Mouse (Mus musculus) common myeloid progenitor, adult 5-6 weeks (primary cell): ENCODE measurements around the gene Eif3l. TPM values are rescaled to one million over a fixed set of nuclear protein-coding genes. Genes with fewer than 3 reads are reported as not detected.
"Not testable (repeated sequence)": the region's sequence is repeated elsewhere in the genome, so short reads cannot be mapped to it uniquely, and the experiment has no call there.

Source experiments
- ATAC-seq: replicated peaks from 2 replicates; pipeline ENCODE4 v1.8.0; 2016; ENCODE audit warnings: low read depth, mild to moderate bottlenecking, moderate TSS enrichment, inconsistent platforms; ENCODE audit not compliant: poor library complexity, severe bottlenecking
- total RNA-seq: library from RNA; stranded (forward); fragments of 200-1000, 187-1606 nt; gene quantifications from 2 replicates; pipeline ENCODE4 v1.2.3, GENCODE M21; 2017

Gene Eif3l
- total RNA-seq = 227 and 237 TPM in 2 replicates

DNA sequence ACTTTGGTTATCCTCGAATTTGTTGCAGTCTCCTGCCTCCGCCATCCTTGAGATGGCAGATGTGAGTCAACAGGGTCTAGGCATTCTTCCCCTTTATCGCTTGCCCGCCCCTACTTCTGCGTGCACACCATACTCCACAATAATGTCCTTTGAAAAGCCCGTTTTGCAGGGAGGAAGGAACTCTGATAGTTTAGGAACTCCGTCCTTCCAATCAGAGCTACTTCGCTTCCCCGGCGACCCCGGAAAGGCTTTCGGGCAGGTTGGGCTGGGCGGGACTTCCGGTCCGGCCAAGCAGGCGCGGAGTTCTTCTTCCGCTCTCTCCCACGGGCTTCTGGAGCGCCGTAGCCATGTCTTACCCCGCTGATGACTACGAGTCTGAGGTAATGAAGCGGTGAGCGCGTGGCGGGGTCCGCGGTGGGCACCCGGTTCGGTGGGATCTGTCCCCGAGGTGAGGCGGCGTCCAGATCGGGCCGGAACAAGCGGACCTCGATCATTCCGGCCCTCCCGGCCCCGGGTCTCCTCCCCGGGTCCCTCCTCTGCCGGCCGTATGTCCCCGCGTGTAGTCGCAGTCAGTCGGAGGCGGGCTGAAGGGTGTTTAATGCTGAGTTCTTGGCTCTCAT lies at the start of gene Eif3l:
Gene Eif3l (plus strand): TSS at position 267 of the 620 bp plus-strand sequence.
- ATAC-seq = peak; percentile 95

DNA sequence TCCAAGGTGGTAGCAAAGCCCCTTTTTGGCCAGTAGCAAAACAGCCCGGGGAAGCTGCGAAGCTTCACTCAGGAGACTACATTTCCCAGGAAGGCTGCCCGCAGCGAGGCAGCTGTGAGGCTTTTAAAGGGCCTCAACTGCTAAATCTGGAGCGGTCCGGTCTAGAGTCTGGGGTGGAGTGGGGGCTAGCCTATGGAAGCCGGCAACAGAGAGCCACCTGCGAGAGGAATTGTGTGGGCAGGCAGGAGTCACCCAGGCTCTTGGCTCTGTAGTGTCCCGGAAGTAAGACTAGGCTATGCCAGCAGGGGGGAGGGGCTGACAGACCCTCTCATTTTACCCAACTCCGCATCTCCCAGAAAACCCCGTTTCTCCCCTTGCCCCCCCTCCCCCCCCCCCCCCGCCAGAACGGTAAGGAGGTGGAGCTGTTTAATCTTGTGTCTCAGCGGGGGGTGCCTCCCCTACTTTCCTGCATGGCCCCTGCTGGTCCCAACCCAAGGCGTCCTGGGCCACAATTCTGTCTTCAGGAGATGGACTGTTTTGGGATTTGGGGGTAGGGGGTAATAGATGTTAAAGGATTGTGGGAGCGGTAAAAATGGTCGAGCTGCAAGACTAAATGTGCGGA lies 49.2 kb upstream of the Eif3l start:
- no peak for ATAC-seq

DNA sequence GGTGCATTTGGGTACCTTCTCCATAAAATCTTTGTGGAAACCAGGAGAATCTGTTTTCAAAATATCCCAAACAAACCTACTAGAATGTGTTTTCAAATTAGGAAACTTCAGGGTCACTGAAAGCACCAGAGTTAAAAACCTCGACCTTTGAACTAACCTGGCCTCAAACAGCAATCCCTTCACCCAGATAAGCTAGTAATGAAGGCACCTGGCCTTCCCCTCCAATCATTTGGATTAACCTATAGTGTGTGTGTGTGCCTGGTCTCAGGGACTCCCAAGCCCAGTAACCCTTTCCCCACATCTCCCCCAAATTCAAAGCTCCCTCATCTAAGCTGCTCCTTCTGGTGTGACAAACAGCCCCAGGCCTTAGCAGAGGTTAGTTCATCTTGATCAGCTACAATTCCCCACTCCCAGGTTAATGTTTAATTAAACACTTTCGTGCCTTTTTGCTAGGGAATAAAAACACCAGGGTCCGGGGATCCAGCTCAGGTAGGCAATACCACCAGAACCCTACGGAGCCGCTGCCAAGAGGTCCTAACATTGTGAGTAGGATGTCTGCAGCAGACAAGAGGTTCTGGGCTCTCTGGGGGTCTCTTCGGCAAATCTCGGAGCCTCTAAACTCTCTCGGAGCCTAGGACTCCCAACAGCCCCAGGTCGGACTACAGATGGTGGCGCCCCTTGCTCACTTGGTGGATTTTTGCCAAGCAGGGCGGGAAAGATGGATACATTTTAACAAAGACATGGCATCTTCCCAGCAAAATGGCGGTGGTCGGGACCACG lies 48.3 kb upstream of the Eif3l start:
- no peak for ATAC-seq

DNA sequence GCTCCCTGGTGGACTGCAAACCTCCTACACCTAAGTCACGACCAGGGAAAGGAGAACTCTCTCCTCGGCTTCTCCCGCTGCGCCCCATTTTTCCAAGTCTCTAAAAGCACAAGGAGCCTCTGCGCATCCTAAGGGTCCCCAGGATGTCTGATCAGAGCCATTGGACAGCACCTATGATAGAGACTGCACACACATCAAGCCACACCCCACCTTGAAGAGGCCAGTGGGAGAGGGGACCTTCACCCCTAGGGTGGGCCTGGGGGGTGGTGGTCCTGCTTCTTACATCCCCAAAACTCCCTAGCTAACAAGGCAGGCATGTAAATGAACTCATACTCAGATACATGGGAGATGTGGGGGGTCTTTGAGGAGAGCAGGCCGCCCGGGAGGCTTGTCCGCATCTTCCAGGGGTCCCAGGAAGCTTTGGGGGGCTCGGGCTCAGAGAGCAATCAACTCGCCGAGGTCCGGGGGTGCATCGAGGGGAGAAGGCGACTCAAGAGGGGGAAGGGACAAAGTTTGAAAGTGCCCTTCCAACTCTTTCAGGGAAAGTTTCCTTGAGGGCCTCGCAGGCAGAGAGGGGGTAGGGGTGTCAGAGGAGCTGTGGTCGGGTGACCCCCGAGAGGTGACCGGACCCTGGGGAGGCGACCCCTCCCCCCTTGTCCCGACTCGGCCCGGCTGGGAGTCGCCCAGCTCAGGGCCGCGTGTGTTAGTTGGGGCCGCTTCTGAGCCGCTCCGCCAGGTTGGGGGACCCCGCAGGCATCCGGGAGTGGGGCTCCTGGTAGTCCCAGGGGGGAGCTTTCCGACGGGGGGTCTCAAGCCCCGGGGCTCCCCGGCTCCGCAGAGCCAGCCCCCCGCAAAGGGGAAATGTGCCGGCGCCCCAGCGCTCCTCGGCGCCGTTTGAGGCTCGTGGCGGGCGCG lies 47.4 kb upstream of the Eif3l start:
- ATAC-seq = no peak

DNA sequence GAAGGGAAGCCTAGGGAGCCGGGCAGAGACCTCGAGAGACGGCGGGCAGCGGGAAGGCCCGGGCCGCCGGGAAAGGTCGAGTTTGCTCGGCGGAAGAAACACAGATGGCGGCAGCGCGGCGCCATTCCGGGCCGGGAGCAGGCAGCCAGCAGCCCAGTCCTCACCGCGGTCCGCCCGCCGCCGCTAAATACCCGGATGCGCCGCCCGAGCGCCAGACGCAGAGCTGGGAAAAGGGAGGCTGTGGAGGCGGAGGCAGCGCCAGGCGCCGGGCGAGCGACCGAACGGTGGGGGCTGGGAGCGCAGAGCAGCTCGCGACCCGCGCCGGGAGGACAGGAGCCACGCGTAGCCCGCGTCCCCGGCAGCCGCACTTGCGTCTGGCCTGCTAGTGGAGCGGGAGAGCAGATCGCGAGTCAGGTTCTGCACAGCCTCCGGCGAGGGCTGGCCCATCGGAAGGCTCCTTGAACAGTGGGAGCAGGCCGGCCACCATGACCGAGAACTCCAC lies 46.7 kb upstream of the Eif3l start, which contains the start of gene H1f0:
Gene H1f0 (plus strand): TSS at position 214 of the 502 bp plus-strand sequence.
- peak; percentile 74 for ATAC-seq

DNA sequence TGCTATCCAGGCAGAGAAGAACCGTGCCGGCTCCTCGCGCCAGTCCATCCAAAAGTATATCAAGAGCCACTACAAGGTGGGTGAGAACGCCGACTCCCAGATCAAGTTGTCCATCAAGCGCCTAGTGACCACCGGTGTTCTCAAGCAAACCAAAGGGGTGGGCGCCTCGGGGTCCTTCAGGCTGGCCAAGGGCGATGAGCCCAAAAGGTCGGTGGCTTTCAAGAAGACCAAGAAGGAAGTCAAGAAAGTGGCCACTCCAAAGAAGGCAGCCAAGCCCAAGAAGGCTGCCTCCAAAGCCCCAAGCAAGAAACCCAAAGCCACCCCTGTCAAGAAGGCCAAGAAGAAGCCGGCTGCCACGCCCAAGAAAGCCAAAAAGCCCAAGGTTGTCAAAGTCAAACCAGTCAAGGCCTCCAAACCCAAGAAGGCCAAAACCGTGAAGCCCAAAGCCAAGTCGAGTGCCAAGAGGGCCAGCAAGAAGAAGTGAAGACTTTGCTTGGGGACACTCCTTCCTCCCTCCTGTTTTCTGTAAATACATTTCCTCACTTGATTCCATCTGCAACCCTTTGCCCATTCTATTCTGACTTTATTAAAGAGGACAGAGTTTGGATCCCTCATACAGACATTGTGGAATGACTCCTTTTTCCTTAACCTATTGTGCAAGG lies 46.0 kb upstream of the Eif3l start:
- ATAC-seq = no peak

DNA sequence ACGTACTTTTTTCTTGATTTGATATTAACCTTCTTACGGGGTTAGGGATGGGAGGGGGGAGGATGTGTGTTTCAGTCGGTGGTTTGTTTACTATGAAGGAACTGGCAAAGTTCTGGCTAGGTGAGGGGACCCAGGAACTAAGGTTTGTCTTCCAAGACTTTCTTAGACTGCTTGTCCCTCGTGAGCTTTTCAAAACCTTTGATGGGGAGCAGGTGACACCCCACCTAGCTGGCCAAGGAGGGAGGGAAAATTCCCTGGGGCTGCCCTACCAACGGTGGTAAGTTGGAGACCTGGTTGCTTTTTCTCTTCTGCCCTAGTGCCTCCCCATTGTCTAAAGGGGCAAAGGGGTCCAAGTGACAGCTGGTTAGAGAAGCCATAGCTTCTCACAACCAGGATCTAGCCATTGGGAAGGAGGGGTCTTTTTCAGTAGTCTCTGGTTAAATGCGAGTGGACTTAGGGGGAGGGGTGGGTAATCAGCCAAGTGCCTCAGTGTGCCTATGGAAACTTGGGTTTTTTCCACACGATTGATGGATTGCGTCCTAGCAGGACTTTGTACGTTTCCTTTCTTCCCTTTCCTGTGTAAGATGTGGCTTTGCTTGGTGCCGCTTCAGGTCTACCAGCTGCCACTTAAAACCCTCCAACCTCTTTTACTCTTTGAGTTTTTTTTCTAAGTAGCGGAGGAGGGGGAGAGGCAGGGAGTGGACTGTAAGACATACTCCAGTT lies 45.3 kb upstream of the Eif3l start:
- no peak for ATAC-seq

DNA sequence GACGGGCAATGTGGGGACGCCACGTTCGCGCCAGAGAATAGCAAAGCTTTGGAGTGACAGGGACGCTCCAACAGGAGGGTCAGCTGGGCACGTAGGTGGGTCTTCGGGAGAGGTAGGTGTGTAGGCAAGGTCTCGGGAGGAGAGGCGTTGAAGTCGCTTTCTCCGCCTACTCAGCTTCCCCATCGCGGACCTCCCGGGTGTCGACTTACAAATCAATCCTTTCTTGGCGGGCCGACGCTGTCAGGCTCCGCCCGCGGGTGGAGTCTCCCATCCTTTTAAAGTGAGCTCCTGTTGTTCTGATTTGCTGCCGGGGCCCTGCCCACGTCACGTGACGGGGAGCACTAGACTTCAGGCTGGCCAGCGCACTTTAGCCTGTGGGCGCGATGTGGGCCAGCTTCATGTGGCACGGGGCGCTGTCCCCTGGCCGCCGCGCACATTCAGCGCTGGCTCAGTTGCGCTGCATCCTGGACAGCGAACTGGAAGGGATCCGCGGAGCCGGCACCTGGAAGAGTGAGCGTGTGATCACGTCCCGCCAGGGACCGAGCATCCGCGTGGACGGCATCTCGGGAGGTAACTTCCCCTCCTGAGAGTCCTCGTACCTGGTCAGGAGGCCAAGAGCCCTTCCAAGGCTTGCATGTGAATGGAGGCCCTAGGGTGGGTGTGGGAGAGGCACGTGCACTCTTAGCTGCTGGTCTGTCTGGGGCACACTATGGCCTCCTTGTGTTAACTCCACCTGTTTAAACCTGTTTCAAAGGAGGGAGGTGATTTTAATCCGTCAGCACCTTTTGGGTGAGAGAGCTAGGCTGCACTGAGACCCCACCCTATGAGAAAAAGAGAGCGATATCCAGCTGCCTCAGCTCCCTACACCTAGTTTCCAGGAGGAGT lies 44.2 kb upstream of the Eif3l start:
- ATAC-seq = peak; percentile 68

DNA sequence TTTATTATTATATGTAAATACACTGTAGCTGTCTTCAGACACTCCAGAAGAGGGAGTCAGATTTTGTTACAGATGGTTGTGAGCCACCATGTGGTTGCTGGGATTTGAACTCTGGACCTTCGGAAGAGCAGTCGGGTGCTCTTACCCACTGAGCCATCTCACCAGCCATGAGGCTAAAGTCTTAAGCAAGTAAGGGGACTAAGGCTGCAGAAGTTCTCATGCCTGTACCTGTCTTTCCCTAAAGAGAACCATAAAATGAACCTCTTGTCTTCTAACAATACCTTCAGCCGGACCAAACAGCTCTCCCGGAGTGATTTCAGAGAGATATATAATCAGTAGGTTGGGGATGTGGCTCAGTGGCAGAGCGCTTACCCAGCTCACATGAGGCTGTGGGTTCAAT lies 43.1 kb upstream of the Eif3l start:
- ATAC-seq = not testable (repeated sequence)

DNA sequence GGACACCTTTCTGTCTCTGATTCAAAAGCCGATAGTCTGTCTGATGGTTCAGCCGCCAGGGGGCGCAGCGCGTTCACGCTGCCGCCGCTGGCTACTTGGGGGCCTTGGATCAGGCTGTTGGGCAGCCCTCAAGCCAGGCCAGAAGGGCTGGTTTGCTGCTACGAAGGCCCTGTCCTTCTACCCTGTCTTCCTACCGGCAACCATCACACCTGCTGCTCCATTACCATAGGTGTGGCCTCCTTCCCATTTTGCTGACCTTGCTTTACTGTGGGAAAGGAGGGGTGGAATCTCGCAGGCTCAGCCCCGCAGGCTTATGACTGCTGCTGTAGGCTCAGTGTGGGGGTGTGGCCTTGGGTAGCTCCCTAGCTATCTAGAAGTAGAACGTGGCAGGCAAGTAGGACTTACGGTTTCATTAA lies 37.1 kb upstream of the Eif3l start:
- peak; percentile 26; the same call in 1 of the 2 replicates for ATAC-seq

DNA sequence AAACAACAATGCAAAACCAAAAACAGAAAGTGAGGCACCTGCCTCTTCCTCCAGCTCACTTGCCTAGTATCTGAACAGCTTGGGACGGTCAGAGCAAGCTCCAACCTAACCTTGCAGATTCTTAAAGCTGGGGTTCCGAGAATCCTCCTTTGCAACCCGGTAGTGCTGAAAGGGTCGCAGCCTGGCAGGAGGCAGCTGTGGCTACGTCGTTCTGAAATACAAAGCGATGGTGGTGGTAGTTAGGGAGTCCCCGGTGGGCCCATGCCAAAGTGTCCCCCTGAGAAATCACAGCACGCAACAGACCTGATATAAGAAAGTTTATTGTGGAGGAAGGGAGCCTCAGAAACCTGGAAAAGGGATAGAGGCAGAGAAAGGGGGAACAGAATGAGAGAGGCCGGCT lies 36.6 kb upstream of the Eif3l start:
- ATAC-seq = no peak

DNA sequence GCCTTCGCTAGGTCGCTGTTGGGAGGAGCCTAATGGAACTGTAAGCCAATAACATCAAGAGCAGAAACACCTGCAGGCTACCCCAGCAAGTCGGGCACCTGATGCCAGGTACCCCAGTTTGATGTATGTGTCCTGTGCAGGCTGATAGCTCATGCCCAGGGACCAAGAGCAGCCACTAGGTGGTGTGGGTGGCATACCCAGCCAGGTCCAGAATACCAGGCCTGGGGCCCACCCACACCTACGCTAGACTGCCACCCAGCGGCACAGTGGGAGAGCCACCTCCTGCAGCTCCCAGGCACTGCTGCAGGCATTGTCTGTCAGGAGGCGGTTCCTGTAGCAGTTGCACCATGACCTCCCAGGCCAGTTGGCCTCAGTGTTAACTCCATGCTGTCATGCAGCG lies 36.1 kb upstream of the Eif3l start:
- peak; percentile 87 for ATAC-seq

DNA sequence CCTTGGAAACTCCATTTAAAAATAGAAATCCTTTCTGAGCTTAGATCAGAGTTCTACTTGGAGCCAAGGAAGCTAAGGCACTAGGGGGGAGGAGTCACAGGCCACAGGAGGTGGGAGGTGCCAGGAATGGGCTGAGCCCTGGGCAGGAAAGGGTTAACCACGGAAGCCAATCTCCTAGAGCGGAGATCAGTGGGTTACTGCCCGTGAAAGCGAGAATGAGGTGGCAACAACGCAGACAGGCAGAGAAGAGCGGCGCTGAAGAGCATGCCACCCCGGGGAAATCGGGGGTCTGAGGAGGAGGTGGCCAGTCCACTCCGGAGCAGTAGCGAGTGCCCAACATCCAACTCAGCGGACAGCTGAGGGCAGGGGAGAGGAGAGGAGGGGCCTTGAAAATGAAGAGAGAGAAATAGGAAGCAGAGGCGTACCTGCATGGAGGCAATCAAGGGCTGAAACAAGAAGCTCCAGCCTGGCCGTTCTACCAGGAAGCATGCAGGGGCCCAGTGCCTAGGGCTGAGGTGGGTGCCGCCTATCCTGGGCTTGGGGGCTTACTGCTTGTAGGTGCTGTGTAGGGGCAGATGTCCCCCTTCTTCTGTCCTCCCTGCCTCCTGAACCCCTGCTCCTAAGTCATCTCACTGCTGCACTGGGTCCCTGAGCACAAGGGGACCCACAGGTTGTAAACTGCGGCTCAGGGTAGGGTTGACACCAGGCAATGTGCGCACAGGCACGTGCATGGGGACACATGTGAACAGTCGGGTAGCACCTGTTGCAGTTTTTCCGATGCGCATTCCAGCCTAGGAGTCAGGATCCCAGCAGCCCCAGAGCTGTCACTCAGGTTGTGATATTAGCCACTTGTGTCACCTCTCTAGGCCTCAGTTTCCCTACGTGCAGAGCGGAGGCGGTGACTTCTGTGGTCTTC lies 34.2 kb upstream of the Eif3l start:
- ATAC-seq = peak; percentile 65

DNA sequence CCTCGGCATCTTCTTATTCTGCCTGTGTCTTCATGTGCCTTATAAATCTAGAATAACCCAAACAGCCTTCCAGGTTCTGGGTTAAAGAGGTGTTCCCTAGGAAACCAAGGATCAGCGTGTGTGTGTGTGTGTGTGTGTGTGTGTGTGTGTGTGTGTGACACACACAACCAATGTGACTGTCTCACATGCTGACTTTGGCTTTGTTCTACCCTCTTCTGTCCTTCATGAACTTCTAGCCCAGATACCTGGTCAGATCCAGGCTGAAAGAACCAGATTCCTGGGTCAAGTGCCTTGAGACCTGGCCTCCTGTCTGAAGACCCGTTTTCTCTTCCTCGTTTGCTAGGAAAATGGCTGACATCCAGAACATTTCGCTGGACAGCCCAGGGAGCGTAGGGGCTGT lies 33.4 kb upstream of the Eif3l start, which contains the start of gene Galr3:
Gene Galr3 (plus strand): TSS at position 301 of the 400 bp plus-strand sequence.
- no peak for ATAC-seq

DNA sequence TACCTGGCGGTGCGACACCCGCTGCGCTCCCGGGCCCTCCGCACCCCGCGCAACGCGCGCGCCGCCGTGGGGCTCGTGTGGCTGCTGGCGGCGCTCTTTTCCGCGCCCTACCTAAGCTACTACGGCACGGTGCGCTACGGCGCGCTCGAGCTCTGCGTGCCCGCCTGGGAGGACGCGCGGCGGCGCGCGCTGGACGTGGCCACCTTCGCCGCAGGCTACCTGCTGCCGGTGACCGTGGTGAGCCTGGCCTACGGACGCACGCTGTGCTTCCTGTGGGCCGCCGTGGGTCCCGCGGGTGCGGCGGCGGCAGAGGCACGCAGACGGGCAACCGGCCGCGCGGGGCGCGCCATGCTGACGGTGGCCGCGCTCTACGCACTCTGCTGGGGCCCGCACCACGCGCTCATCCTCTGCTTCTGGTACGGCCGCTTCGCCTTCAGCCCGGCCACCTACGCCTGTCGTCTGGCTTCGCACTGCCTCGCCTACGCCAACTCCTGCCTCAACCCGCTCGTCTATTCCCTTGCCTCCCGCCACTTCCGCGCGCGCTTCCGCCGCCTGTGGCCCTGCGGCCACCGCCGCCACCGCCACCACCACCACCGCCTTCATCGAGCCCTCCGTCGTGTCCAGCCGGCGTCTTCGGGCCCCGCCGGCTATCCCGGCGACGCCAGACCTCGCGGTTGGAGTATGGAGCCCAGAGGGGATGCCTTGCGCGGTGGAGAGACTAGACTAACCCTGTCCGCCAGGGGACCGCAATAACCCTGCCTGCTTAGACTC lies 32.1 kb upstream of the Eif3l start:
- ATAC-seq = no peak

DNA sequence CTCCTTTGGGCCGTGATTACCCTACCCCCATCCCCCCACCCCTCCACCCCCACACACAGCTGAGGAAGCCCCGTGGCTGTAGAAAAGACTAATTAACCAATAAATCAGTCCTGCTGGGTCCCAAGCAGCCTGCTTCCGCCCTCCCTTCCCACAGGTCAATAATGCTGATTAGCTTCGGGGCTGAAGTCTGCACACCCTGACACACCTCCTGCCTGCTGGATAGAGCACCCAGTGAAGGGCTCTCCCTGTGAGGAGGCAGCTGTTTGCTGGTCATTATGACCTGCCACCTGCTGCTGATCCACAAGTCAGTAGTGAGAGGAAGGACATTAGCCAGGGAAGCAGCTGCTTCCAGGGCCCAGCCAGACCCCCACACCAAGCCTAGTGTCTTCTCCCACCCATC lies 30.1 kb upstream of the Eif3l start:
- ATAC-seq = no peak
